Mouse (Mus musculus): Measurements from ENCODE around the gene Wdr25. TPM values are rescaled to one million over a fixed set of nuclear protein-coding genes. Genes with fewer than 3 reads are reported as not detected.

Gene Wdr25
- total and polyA plus RNA-seq, 3 experiments: 8.7 to 10.8 TPM; not detected in 1

DNA sequence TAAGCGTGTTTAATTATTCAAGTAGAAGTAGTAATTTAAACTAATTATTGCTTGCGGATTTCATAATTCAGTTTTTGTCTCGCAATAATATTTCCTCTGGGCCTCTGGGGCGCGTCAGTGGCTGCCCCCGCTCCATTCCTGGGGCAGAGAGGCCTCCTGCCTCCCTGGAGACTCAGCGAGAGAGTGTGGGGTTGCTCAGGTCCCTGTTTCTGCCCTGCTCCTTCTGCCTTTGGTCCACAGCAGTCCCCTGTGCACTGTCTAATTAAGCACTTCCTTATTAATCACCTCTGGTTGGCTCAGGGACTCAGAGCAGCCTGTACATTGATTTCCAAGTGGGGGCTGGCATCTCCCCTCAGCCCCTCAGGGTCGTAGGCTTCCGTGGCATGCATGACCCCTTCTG, 24.1 kb downstream of the Wdr25 start:
- Histone ChIP-seq H3K27me3 (ENCODE audit: control insufficient read depth in 1 of 2, insufficient read depth in 2 of 2, low read length in 2 of 2) (no peaks in the 10 kb centered on the region), H3K4me3 (ENCODE audit: control insufficient read depth in 1 of 2, insufficient read depth in 1 of 2, low read depth in 2 of 2, low read length in 2 of 2) (no peak overlapping the region), H3K9me3 (replicated peaks; ENCODE audit: insufficient read depth, low read length) (no peaks in the 10 kb centered on the region), H3K36me3 (ENCODE audit: control insufficient read depth in 1 of 2, insufficient read depth in 2 of 2, low read length in 2 of 2) (no peaks in the 10 kb centered on the region), H3K4me1 (ENCODE audit: control insufficient read depth in 1 of 2, insufficient read depth in 2 of 2, low read length in 2 of 2) (no peaks in the 10 kb centered on the region), H3K27ac (ENCODE audit: control insufficient read depth, low read depth, low read length) (no peak overlapping the region), H3K79me2 (ENCODE audit: control insufficient read depth, insufficient read depth, low read length, poor library complexity) (no peaks in the 10 kb centered on the region), H3K9ac (ENCODE audit: control insufficient read depth, low read depth, low read length, poor library complexity, severe bottlenecking) (no peak overlapping the region)
- TF ChIP-seq EP300 (IDR thresholded peaks at IDR 0.05; ENCODE audit: low read depth in 1 of 2, low read length in 2 of 2) (no peak), GATA1 (IDR thresholded peaks at IDR 0.05; ENCODE audit: low read depth, low read length) (no peak), TAL1 (IDR thresholded peaks at IDR 0.05; ENCODE audit: low read length) (no peak), CHD2 (IDR thresholded peaks at IDR 0.05; ENCODE audit: low read length) (no peak), JUND (IDR thresholded peaks at IDR 0.05; ENCODE audit: low read depth, low read length) (no peak), RCOR1 (IDR thresholded peaks at IDR 0.05; ENCODE audit: low read depth, low read length) (no peak), MAX (IDR thresholded peaks at IDR 0.05; ENCODE audit: low read length) (no peak), MXI1 (IDR thresholded peaks at IDR 0.05; ENCODE audit: low read depth, low read length) (no peak), MAFK (IDR thresholded peaks at IDR 0.05; ENCODE audit: borderline replicate concordance, low read depth, low read length) (no peak), SIN3A (IDR thresholded peaks at IDR 0.05; ENCODE audit: low read length) (no peak), POLR2A (IDR thresholded peaks at IDR 0.05; ENCODE audit: control insufficient read depth in 1 of 2, insufficient read depth in 1 of 2, low read depth in 1 of 2, low read length in 2 of 2, poor library complexity in 1 of 2) (no peak)
- no peak for DNase-seq (ENCODE audit: low read depth, low spot score)

DNA sequence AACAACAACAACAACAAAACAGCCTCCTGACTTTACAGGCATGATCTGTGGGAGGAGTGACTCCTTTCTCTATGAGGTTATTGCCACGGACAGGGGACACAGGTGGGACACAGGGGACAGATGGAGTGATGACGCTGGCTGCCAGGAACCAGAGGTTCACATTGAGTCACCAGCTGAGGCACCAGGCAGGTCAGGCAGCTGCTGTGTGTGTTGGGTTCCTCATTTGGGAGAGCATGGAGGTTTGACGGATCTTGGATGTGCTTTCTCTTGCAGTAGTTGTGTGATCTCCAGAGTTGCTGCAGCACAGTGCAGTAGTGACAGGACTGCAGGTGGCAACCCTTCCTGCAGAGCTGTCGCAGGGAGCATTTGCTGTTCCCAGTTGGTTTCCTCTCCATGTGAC, 25.3 kb downstream of the Wdr25 start:
- no peaks in the 10 kb centered on the region for H3K9me3 ChIP-seq (replicated peaks; ENCODE audit: insufficient read depth, low read length)
- H3K9ac ChIP-seq (ENCODE audit: control insufficient read depth, low read depth, low read length, poor library complexity, severe bottlenecking): no peak overlapping the region
- no peaks in the 10 kb centered on the region for H3K27me3 ChIP-seq (ENCODE audit: control insufficient read depth in 1 of 2, insufficient read depth in 2 of 2, low read length in 2 of 2)
- H3K4me1 ChIP-seq (ENCODE audit: control insufficient read depth in 1 of 2, insufficient read depth in 2 of 2, low read length in 2 of 2): no peaks in the 10 kb centered on the region
- no peak overlapping the region for H3K27ac ChIP-seq (ENCODE audit: control insufficient read depth, low read depth, low read length)
- no peak overlapping the region for H3K4me3 ChIP-seq (ENCODE audit: control insufficient read depth in 1 of 2, insufficient read depth in 1 of 2, low read depth in 2 of 2, low read length in 2 of 2)
- H3K36me3 ChIP-seq (ENCODE audit: control insufficient read depth in 1 of 2, insufficient read depth in 2 of 2, low read length in 2 of 2): no peaks in the 10 kb centered on the region
- TF ChIP-seq ZMIZ1 (IDR thresholded peaks at IDR 0.05; ENCODE audit: low read depth, low read length) (no peak), GATA1 (IDR thresholded peaks at IDR 0.05; ENCODE audit: low read depth, low read length) (no peak), ETS1 (IDR thresholded peaks at IDR 0.05; ENCODE audit: low read depth, low read length) (no peak), ELF1 (IDR thresholded peaks at IDR 0.05; ENCODE audit: low read depth, low read length) (no peak), RCOR1 (IDR thresholded peaks at IDR 0.05; ENCODE audit: low read depth, low read length) (no peak), SIN3A (IDR thresholded peaks at IDR 0.05; ENCODE audit: low read length) (no peak), MYB (IDR thresholded peaks at IDR 0.05; ENCODE audit: low read depth, low read length) (no peak), SMC3 (IDR thresholded peaks at IDR 0.05; ENCODE audit: low read depth, low read length) (no peak), MYC (IDR thresholded peaks at IDR 0.05; ENCODE audit: low read depth, low read length) (no peak), ZKSCAN1 (IDR thresholded peaks at IDR 0.05; ENCODE audit: low read depth, low read length) (no peak), CHD2 (IDR thresholded peaks at IDR 0.05; ENCODE audit: low read length) (no peak), MAZ (IDR thresholded peaks at IDR 0.05; ENCODE audit: low read depth, low read length) (no peak), CTCF (IDR thresholded peaks at IDR 0.05 in 2 of 3, conservative IDR thresholded peaks at IDR 0.05 in 1 of 3; ENCODE audit: control insufficient read depth in 1 of 3, insufficient read depth in 1 of 3, low read depth in 2 of 3, low read length in 3 of 3, poor library complexity in 1 of 3, severe bottlenecking in 1 of 3) (no peak), TBP (IDR thresholded peaks at IDR 0.05; ENCODE audit: low read depth, low read length) (no peak), KAT2A (conservative IDR thresholded peaks at IDR 0.05; ENCODE audit: low read depth, low read length) (no peak), E2F4 (IDR thresholded peaks at IDR 0.05; ENCODE audit: borderline replicate concordance, low read depth, low read length) (no peak)
- H3K79me2 ChIP-seq (ENCODE audit: control insufficient read depth, insufficient read depth, low read length, poor library complexity): no peaks in the 10 kb centered on the region
- DNase-seq (ENCODE audit: low read depth, low spot score): no peak
